Mouse (Mus musculus): ENCODE measurements around the gene Spats2l.
A peak's percentile ranks its signal among the peaks of the same experiment; 100 is the strongest.

Spats2l gene

DNA sequence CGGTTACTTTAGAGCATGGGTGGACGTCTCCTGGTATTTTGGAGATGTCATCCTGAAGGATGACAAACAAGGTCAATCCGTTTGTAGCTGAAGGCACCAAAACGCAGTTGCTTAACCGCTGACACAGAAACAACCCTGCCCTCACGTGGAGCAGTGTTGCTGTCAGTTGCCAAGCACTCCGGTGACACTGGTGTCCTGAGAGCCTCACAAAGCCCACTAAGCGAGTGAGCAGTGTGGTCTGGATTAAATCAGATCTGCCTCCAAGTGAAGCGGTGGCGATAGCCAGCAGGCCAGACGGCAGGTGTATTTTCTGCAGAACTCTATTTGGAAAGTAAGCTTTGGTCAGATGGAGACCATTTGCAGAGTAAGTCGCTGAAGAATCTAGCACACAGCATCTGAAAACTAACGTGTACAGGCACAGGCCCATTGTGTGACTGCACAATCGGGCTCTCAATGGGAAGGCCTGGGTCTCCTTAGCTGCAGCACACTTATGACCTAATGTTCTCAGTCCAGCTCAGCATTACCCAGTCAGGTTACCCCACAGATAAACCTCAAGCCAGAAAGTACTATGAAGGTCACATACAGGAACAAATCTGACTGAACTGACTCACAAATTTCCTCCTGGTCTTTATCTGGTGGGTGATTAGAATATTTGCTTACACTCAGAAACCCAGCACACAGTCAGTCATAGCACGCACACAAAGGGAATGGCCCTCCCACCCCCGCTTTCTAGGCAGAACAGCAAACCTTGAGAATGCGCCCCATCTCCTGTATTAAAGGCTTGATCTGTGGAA is 51.2 kb downstream of the Spats2l start:
- no peak for DNase-seq (ENCODE audit: low read depth)

DNA sequence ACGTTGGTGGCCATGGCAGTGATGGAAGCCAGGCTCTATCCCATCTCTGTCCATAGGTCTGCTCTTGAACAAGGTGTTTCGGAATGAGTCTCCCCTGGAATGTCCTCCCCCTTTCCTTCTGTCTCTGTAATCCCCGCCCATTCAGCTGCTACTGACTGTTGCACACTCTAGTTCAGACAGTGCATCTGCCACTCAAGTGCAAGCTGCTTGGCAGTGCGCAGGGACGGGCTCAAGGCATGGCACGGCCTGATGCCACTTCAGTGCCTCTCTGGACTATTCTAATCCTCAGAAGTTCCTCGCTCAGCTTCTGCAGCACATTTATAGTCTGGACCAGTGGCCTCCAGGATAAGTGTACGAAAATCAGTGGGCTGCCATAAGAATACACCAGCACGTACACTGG is 52.3 kb downstream of the Spats2l start:
- DNase-seq (ENCODE audit: low read depth), result no peak

DNA sequence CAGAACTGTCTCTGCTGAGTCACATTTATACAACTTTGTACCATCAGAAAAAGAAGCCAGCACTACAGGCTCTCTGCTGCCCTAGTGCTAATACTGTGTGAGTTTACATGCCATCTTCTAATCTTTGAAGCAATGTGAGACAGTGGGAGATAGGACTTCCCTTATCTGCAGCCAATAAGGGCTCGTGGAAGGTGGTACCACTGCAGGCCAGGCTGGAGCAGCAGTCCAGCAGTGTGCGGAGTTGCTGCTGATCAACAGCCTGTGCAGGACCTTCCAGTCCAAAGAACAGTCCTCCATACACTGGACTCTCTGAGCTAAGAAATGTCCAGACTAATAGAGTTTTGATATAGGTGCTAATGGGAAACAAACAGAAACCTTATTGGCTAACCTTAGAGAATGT is 59.2 kb downstream of the Spats2l start:
- no peak for DNase-seq (ENCODE audit: low read depth)

DNA sequence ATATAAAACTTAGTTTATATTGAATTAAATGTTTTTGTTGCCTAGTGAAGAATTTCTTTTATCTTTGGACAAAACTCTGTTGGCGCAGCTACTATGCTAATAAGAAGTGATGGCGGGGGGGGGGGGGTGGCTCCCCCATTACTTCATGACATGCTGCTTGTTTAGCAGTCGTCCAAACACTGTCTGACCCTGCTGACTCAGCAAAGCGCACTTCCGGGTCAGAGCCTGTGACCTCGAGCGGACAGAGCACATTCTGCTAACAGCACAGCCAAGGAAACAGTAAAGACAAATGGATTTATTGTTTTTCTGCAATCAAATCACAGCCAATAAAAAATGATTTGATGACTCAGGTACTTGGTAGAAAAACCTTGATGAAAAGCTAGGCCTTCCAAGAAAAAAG is 61.2 kb downstream of the Spats2l start:
- DNase-seq (ENCODE audit: low read depth), result no peak

DNA sequence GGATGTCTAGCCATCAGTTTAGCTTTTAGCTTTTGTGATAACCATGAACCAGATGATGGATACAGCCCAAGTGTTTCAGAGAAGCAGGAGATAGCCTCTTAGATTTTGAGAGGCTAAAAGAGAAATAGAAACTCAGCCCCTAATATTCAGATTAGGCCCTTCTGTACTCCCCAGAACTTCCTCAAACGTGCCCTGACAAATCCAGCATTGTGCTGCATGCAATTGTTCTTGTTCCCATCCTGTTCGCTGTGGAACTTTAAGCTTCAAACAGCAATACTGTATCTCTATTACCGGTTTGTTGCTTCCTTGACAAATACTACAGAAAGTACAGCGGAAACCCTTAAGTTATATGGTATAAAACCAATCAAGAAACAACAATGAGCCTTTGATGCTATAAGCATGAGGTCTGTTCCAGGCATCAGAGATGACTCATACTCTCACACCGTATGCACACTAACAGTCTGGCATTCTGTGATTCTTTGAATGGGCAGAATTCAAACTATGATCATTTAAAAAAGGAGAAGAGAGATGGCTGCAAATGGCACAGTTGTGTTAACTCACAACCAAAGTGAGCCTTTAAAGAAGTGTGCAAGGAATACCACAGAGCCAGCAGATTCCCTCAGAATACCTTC is 62.8 kb downstream of the Spats2l start:
- no peak for DNase-seq (ENCODE audit: low read depth)

DNA sequence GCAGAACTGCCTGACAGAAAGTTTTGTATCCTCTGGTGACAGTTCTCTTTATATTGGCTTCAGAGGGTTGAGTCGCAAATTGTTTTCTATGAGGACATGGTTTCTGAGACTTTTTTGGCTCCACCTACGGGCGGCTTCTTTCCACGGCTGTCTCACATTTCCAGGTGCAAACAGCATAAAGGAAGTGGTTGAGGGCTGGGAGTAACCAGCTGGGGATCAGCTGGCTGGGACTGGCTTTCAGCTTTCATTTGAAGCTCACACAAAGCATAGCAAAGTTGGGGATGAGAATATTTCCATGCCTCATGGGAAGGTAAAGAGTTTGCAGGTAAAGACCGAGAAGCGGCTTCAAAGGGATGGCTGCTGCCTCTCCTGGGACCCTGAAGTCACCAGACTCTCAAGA is 65.9 kb downstream of the Spats2l start:
- DNase-seq (ENCODE audit: low read depth), result no peak

DNA sequence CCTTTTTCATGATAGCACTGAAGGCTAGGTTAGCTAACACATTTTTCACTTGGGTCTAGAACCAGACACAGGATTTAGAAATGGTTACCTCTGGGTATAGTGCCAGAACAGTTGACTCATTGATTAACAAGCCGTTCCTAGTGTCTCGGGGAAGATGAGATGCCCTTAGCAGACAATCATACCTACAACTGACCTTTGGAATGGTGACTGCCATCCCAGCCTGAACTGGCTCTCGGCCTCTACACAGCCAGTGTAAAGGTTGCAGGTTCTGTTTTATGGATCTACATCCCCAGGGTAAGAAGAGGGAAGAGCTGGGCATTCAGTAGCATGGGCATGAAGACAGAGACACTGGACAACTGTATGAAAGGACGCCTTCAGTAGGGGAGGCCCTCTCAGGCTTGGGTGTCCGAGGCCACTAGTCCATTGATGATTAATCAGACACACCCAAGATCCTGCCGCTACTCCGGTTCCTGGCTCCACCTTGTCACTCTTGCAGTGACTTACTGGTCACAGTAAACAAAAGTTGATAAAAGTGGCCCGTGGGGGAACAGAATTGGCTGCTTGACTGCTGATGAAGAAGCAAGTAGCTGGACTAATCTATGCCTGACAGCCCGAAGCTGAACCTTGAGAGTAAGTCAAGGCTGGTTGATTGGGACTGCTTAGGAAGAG is 71.2 kb downstream of the Spats2l start:
- no peak for DNase-seq (ENCODE audit: low read depth)

DNA sequence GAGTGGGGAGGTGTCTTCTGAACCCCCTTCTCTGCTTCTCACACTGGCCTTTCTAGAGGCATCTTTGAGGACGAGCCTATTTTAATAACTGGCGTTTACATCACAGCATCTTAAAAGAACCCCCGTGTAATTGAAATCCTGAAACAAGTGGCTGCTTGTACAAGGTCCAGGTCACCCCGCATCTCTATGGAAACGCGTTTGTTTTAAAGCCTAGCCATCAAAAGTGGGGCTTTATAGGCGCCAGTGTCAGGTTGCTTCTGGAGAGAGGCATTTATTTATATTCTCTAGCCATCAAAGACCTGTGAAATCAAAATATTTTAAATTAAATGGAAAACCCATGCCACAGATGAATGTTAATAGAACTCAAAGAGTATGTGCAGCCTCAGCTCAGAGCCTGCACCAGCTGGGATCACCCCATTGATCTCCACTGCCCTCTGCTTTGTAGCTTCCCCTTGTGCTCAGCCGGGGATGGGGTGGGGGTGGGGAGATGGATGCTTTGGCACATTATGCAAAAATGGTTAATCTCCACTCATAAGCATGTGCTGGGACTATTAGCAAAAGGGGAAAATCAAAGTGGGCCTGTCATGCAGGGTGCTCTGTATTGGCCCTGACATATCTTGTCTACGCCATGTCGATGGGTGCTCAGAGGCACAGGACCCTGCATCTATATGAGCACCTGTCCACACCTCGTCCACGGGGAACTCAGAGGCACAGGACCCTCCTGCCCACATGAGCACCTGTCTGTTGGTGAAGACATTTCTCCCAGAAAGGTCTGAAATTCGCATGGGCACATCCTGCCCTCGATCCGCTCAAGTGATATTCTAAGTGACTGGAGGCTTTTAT is 73.1 kb downstream of the Spats2l start:
- no peak for DNase-seq (ENCODE audit: low read depth)

DNA sequence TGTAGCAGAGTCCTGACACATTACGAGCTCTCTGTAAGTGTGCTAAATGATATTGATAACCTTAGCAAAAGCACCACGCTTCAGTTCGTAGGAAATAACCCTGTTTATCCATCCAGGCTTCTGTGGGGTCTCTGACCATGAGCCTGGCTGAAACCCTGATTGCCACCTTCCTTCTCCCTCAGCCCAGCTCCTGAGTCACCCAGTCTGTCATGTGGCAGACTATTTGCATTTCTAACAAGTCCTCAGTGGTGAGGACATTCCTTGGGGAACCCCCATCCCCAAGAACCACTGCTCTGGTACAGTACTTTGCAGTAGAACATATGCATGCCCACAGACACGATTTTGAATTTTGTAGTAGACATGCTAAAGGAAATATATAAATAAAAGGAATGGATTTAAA is 75.1 kb downstream of the Spats2l start:
- DNase-seq (ENCODE audit: low read depth), result no peak

DNA sequence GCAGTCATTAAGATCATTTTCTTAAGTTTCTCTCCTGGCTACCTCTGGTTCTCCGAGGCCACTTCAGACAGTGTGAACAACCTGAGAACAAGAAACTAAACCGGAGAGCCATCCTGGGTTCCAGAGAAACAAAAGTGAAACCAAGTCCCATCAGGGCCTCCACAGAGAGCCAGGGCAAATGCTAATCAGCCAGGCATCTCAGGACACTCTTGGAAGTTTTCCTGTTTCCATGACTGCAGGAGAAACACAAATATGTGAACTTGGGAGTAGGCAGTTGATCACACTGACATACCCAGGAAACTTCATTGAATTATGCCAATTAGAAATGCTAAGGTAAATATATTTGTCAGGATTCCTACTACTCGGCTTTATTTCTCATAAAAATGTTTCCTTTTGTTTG is 76.0 kb downstream of the Spats2l start:
- DNase-seq (ENCODE audit: low read depth), result peak; percentile 52

DNA sequence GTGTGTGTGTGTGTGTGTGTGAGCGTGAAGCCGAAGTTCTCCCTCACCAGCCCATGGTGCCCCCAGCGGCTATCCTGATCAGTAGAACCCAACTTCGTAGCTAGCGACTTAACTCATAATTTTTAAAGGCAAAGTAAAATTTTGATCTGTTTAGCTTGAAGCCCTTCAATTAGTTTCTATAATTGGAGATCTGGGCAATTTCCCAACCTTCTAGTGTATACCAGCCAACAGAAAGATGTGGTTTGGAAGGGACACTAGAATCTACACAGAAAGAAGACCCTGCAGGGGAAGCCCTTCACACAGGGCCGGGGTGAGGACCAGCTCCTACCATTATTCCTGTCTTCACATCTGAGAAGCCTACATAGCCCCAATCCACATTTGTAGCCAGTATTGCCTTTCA is 77.9 kb downstream of the Spats2l start:
- no peak for DNase-seq (ENCODE audit: low read depth)

DNA sequence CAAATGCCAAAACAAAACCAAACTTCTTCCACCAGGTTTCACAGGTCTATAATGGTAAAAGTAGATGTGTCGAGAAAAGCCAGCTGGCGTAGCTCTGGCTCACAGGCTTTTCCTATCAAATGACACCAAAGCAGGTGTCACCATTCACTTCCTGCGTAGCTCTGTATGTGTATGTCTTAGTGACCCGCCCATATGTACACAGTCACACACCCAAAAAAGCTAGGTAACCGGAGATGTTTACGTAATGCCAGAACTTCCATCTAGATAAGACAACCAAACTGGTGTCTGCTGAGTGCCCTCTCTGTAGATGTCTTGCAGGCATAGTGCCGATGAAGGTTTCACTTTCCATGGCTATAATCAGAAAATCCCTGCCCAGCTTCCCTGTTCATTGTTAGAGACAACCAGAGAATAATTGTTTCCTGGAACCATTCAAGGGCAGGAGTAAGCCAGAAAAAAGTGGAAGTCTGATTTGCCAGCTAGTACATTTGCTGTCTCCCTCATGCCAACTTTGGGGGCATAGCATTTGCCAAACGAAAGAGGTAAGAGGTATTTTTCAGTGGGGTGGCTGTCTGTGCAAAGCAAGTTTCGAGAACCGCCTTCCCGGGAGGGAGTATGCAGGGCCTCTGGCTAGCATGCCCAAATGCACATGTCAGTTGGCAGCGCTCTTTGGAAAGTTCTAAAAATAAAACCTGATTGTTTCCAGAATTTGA is 78.8 kb downstream of the Spats2l start:
- DNase-seq (ENCODE audit: low read depth), result no peak

DNA sequence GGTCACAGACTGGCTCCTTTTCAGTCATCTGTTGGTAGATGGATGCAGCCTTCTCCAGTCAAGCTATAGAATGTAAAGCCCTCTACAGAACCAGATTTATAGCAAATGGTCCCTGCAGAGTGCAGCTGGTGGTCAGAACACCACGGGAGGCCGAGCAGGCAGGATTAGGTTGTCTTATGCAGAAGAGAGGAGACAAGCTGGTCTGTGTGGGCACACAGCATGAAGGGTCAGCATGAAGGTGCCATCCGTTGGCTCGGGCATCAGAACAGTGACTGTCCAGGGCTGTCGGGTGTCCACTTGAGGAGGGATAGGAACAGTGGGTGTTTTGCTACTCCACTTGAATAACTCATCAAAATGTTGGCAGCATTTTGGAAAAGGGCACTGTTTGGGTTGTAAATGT is 83.8 kb downstream of the Spats2l start:
- DNase-seq (ENCODE audit: low read depth), result no peak

DNA sequence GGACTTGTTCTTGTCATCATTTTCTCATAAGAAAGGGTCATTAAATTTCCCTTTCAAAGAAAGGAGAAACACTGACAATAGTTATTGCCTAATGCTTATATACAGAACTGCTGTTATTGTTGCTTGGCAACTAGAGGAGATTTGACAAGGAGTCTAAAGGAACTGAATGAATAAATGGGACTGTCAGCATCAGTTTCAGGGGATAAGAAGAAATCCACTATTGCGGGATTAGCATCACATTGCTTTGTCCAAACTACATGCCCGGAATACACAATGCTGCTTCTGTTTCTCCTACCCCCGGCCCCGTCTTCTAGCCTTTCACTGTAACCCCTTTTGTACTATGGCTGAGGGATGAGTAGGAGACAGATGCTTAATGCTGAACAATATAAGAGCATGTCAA is 88.1 kb downstream of the Spats2l start:
- DNase-seq (ENCODE audit: low read depth), result no peak

DNA sequence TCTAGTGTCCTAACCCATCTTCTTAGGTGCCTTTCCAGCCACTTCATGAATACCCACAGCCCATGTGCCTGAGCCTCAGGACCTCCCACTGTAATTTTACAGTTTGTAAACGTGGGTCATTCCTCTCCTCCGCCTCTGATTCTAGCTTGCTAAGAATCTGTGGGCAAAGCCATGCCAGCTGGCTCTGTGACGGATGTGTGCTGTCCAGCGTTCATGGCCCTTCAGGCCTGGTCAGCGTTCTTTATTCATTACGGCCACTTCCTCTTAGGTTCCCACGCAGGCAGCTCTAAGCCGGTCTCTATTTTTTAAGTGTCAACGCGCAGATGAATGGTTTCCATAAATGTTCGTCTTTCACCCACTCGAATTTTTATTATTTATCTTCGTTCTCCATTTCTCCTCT is 94.7 kb downstream of the Spats2l start:
- DNase-seq (ENCODE audit: low read depth), result no peak

DNA sequence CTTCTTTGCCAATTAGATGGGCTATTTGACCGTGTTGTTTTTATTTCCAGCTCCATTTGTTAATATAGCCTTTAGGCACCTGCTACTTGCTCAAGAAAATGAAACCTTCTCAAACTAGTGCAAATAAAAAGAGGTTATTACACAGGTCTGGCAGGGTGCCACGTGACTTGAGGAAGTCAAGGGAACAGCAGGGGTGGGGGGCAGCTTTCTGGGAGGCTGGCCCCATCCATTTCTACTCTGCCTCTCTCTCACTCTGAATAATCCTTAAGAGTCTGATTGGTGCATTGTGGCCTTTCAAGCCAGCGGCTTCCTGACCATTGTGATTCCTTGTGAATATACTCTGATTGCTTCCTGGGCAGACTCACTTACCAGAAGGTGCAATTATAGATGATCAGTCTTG is 98.0 kb downstream of the Spats2l start:
- DNase-seq (ENCODE audit: low read depth), result no peak

DNA sequence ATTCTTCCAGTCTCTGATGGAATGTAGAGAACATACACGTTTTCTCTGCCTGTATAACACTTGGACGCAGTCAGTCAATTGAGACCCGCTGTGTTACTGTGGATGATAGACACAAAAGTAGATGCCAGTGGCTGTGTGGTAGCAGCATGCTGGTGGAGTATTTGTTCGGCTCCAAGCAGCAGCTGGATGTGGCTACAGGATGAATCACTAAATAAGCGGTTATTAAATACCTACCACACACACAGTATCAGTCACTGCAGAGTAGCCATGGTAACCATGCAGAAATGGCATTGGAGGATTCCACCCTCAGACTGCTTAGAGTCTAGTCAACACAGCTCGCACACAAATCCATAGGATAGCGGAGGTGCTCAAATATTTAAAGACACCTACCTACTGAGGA is 100.0 kb downstream of the Spats2l start:
- no peak for DNase-seq (ENCODE audit: low read depth)

DNA sequence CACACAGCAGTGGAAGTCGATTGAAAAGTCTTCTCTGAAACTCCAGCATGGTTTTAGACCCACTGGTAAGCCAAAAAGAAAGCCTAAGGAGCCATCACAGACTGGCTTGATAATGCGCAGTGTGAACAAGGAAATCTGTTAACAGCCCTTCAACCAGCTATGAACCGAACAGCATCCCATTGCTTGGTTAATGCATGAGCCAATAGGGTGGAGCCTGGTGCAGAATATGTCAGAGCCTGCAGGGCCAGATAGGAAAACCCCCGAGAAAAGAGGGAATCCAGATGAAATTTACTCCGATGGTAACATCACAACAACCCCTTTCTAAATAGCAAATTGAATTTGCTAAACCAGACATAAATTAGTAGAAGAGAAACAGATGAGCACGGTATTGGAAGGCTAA is 101.1 kb downstream of the Spats2l start:
- DNase-seq (ENCODE audit: low read depth), result no peak

DNA sequence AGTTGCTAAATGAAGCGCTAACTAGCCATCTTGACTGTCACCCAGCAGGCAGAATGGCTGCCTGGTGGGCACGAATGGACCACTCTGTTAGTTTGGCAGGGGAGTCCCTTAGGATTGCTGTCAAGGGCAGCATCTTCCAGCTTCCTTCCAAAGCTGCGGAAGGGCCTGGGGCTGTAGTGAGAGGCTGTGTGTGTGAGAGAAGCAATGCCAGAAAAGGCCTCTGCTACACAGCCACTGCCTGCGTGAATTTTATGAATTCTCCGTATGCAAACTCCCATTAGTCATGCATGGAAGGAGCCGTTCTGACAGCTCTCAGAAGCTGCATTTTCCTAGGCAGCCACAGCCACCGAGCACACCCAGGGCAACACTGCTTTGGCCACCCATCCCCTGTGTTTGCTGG is 101.5 kb downstream of the Spats2l start:
- DNase-seq (ENCODE audit: low read depth), result no peak

DNA sequence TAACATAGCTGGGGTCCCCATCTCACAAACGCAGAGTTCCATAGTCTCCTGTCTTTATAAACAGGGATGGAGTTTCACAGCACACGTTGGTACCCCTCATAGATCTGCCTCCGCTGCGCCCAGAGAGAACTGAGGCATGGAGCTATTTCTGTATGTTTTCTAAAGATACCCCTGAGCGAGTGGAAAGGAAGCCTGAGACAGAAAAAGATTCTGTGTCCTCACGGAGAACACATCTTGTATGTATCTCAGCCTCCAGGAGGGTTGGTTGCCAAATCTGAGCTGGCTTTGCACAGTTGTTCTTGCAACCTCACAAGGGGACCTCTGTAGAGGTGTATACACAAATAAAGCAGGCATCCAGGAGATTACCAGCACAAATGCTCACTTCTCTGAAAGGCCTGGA is 105.0 kb downstream of the Spats2l start:
- DNase-seq (ENCODE audit: low read depth), result no peak

DNA sequence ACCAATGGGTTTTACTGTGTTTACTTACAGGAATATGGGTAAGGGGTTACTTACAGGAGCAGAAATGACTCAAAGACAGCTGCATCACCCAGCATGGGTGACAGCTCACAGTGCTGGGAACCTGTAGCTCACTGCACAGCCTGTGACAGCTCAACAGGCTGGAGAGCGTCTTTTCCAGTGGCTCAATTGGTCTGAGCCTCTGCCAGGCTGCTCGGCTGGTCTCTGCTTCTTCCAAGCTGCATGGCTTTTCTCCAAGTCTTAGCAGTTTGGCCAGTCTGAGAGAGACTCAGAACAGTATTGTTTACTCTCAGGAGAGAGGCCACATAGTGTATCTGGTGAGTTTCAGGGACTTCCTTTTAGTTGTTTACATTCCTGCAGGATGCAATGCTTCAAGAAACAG is 110.9 kb downstream of the Spats2l start:
- no peak for DNase-seq (ENCODE audit: low read depth)

DNA sequence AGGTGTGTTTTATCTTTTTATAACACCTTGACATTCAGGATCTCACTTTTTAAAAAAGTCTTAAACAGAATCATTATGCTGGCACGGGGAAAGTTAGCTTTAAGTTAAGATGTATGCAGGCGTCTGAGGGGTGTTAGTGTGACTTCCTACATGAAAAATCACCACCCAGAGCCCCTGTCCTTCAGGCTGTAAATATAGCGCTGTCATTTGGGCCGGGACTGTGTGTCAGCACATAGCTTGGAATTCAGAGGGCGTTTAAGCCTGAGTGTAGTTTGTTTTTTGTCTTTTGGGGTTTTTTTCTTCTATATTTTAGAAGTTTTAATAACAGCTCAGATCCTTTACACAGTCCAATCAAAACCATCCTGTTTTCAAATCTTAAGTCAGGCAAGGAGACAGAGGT is 115.8 kb downstream of the Spats2l start:
- DNase-seq (ENCODE audit: low read depth), result no peak

Data from fibroblast of lung, adult 2 months (primary cell).